Mouse (Mus musculus): ENCODE results near the gene Myh10.

GRCm38 (mm10) chr11:68690465-68690864 is 894 bp upstream of the Myh10 start:
- TF ChIP-seq CTCF (IDR thresholded peaks at IDR 0.05; ENCODE audit: extremely low read depth, insufficient read depth, insufficient read length, insufficient replicate concordance) (no peak), POLR2A (IDR thresholded peaks at IDR 0.05; ENCODE audit: low read depth, low read length) (no peak)

Measured in spleen, adult 2 months (tissue).